Mouse (Mus musculus) midbrain, embryonic 13.5 days (tissue): Measurements from ENCODE around the gene Ap1m1. TPM values are rescaled to one million over a fixed set of nuclear protein-coding genes. Genes with fewer than 3 reads are reported as not detected.

ENCODE experiments used
- ATAC-seq: fragments of 200-750 bp; cut with Nextera tagmentation; 2 replicates; pipeline ENCODE4 v1.8.0; 2017; ENCODE audit warnings: mild to moderate bottlenecking, moderate TSS enrichment, moderate library complexity
- H3K27ac ChIP-seq: fragments of 300-500 bp; sonication (generic); 2 replicates; pipeline ENCODE4 v1.5.1; 2015; ENCODE audit warnings: inconsistent platforms, mild to moderate bottlenecking, moderate library complexity
- H3K27me3 ChIP-seq: fragments of 300-500 bp; sonication (generic); 2 replicates; pipeline ENCODE4 v1.6.1; 2015; ENCODE audit warnings: mild to moderate bottlenecking, inconsistent platforms
- H3K36me3 ChIP-seq: fragments of 300-500 bp; sonication (generic); 2 replicates; pipeline ENCODE4 v1.6.1; 2015; ENCODE audit warnings: mild to moderate bottlenecking, inconsistent platforms
- H3K4me1 ChIP-seq: fragments of 300-500 bp; sonication (generic); replicated peaks from 2 replicates; pipeline ENCODE4 v1.6.1; 2015; ENCODE audit warnings: inconsistent platforms
- H3K4me2 ChIP-seq: fragments of 300-500 bp; sonication (generic); replicated peaks from 2 replicates; pipeline ENCODE4 v1.6.1; 2015; ENCODE audit warnings: moderate library complexity, mild to moderate bottlenecking, inconsistent platforms
- H3K4me3 ChIP-seq: fragments of 300-500 bp; sonication (generic); replicated peaks from 2 replicates; pipeline ENCODE4 v1.5.1; 2015; ENCODE audit warnings: mild to moderate bottlenecking, inconsistent platforms
- H3K9ac ChIP-seq: fragments of 300-500 bp; sonication (generic); replicated peaks from 2 replicates; pipeline ENCODE4 v1.6.1; 2015; ENCODE audit warnings: mild to moderate bottlenecking, inconsistent platforms
- H3K9me3 ChIP-seq: fragments of 300-500 bp; sonication (generic); 2 replicates; pipeline ENCODE4 v1.6.1; 2016; ENCODE audit warnings: mild to moderate bottlenecking, inconsistent platforms
- WGBS: fragments of 180-500 bp; shearing (Covaris S2); methylation state at CpG from one replicate; pipeline ENCODE4 v1.1.7; 2015; 5-methylcytosine and 5-hydroxymethylcytosine counted together
- polyA plus RNA-seq: library from polyadenylated mRNA; unstranded; fragments of >200 nt; fragmentation: Nextera tagmentation; extraction: Ambion mirVana; gene quantifications from 2 replicates; pipeline ENCODE4 v1.2.1, GENCODE M21; 2015

The Ap1m1 gene
- polyA plus RNA-seq, 1 experiment from 2014 or later, result 266 TPM

DNA sequence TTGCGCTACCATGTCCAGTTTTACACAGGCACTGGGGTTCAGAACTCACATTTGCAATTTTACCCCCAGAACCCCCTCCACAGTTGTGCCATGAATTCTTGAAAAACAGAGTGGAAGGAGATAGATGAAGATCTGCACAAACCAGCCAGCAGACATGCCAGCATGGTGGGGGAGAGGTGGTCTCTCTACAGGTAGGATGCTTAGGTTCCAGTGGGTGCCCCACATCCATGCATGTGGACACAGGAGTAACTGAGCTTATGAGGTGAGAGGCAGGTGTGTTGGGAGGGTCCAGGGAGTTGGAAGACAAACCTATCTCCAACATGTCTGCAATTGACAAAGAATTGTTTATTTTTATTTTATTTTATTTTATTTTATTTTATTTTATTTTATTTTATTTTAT is 59.1 kb downstream of the Ap1m1 start:
- Histone ChIP-seq H3K36me3 (no peaks in the 10 kb centered on the region), H3K4me3 (no peak overlapping the region), H3K9me3 (no peaks in the 10 kb centered on the region), H3K27ac (no peak overlapping the region), H3K4me1 (no peaks in the 10 kb centered on the region), H3K9ac (no peak overlapping the region), H3K27me3 (no peaks in the 10 kb centered on the region), H3K4me2 (no peak overlapping the region)
- WGBS, result 90% methylated on average over 1 of the region's 1 CpGs
- no peak for ATAC-seq

GRCm38 (mm10) chr8:72300654-72301400 is 61.0 kb downstream of the Ap1m1 start:
- 82% methylated on average over 9 of the region's 9 CpGs for WGBS
- H3K4me3 ChIP-seq, result no peak overlapping the region
- H3K4me2 ChIP-seq, result no peak overlapping the region
- H3K9me3 ChIP-seq, result no peaks in the 10 kb centered on the region
- H3K4me1 ChIP-seq, result no peaks in the 10 kb centered on the region
- no peak for ATAC-seq
- H3K36me3 ChIP-seq, result no peaks in the 10 kb centered on the region
- no peak overlapping the region for H3K27ac ChIP-seq
- no peaks in the 10 kb centered on the region for H3K27me3 ChIP-seq
- no peak overlapping the region for H3K9ac ChIP-seq

GRCm38 (mm10) chr8:72301497-72301896 is 61.7 kb downstream of the Ap1m1 start:
- ATAC-seq, result no peak
- Histone ChIP-seq H3K4me1 (no peaks in the 10 kb centered on the region), H3K9me3 (no peaks in the 10 kb centered on the region), H3K9ac (no peak overlapping the region), H3K27me3 (no peaks in the 10 kb centered on the region), H3K4me3 (no peak overlapping the region), H3K4me2 (no peak overlapping the region), H3K36me3 (no peaks in the 10 kb centered on the region), H3K27ac (no peak overlapping the region)
- 79% methylated on average over 5 of the region's 5 CpGs for WGBS

DNA sequence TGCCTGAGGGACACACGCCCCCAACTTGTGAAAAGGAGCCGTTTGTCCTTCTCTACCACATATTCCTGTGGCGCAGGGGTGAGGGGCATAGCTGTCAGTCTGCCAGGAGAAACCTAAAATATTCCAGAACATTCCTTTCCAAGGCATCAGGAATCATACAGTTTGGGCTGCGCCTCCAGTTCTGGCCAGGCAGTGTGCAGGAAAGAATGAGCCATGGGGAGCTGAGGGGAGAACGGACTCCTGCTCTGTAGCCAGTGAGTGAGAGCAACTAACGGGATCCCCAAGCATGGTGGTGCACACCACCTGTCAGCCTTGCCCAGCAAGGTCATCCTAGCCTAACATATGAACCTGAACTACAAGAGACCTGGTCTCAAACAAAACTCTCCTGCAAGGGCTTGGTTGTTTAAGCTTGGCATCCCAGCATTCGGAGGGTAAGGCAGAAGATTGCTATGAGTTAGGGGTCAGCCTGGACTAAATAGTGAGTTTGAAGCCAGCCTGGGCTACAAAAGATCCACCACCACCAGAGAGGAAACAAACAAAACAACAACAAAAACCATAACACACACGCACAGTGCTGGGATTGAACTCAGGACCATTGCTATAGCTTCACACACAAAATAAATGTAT is 63.3 kb downstream of the Ap1m1 start:
- Histone ChIP-seq H3K27me3 (no peaks in the 10 kb centered on the region), H3K36me3 (no peaks in the 10 kb centered on the region), H3K9me3 (no peaks in the 10 kb centered on the region), H3K9ac (no peak overlapping the region), H3K4me1 (no peaks in the 10 kb centered on the region), H3K4me3 (no peak overlapping the region), H3K4me2 (no peak overlapping the region), H3K27ac (no peak overlapping the region)
- no peak for ATAC-seq
- 83% methylated on average over 8 of the region's 8 CpGs for WGBS

GRCm38 (mm10) chr8:72303633-72304032 is 63.8 kb downstream of the Ap1m1 start:
- no peaks in the 10 kb centered on the region for H3K36me3 ChIP-seq
- H3K27ac ChIP-seq, result no peak overlapping the region
- WGBS, result 71% methylated on average over 8 of the region's 8 CpGs
- no peak overlapping the region for H3K4me3 ChIP-seq
- ATAC-seq, result no peak
- H3K27me3 ChIP-seq, result no peaks in the 10 kb centered on the region
- H3K9ac ChIP-seq, result no peak overlapping the region
- no peaks in the 10 kb centered on the region for H3K4me1 ChIP-seq
- no peaks in the 10 kb centered on the region for H3K9me3 ChIP-seq
- H3K4me2 ChIP-seq, result no peak overlapping the region

DNA sequence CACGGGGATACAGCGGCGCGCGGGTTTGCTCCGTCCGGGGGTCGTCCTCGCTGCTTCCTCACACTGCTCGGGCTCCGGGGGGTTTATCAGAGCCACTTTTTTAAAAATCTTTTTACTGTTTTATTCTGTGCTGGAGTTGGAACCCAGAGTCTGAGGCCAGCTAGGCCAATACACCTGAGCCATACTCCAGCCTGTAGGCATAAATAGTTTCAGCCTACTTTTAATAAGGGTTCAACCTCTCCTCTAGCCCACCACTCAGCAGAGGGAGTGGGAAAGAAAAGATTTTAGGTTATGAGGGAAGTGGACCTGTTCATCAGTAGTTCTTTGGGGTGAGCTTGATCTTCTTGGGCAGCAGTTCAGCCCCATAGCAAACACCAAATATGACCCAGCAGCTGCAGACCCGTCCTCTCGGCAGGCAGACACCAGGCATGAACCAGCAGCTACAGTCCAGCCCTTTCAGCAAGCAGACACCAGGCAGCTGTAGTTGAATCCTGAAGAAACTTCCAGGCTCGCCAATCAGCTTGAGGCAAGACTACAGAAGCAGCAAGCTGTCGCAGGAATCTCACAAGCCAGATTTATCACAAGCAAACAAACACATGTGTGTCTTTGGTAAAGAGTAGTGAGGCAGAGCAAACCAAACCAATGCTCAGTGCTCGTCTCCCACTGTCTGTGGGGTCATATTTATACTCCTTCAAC is 65.5 kb downstream of the Ap1m1 start, which contains the start of gene Gm10282:
Gm10282 (minus strand) TSS at position 51 of the 696 bp plus-strand sequence.
- H3K9me3 ChIP-seq, result no peaks in the 10 kb centered on the region
- WGBS, result 84% methylated on average over 16 of the region's 16 CpGs
- no peaks in the 10 kb centered on the region for H3K36me3 ChIP-seq
- H3K27me3 ChIP-seq, result no peaks in the 10 kb centered on the region
- no peaks in the 10 kb centered on the region for H3K4me1 ChIP-seq
- no peak within 1 kb of the TSS for H3K4me3 ChIP-seq
- H3K9ac ChIP-seq, result no peak within 1 kb of the TSS
- no peak for ATAC-seq
- no peak within 1 kb of the TSS for H3K27ac ChIP-seq
- H3K4me2 ChIP-seq, result no peak within 1 kb of the TSS

DNA sequence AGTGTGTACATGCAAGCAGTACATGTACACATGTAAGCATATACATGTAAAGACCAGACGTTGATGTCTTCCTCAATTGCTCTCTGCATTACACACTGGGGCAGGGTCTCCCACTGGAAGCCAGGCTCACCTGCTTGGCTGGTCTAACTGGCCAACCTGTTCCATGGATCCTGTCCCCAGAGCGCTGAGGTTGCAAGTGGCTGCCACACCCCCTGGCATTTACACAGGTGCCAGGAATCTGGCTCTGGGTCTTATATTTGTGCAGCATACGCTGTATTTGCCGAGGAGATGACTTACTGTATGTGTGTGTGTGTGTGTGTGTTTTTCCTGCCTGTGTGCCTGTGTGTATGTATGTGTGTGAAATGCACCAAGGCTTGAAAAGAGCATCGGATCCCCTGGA is 67.1 kb downstream of the Ap1m1 start:
- H3K4me1 ChIP-seq, result no peaks in the 10 kb centered on the region
- H3K9ac ChIP-seq, result no peak overlapping the region
- H3K9me3 ChIP-seq, result no peaks in the 10 kb centered on the region
- no peak overlapping the region for H3K27ac ChIP-seq
- H3K4me2 ChIP-seq, result no peak overlapping the region
- H3K36me3 ChIP-seq, result no peaks in the 10 kb centered on the region
- ATAC-seq, result no peak
- H3K27me3 ChIP-seq, result no peaks in the 10 kb centered on the region
- H3K4me3 ChIP-seq, result no peak overlapping the region
- WGBS, result 88% methylated on average over 5 of the region's 5 CpGs

Other genes with a start within 250 kb of the Ap1m1 start
- 0.35 and 0.92 TPM in 2 replicates for gene Cyp4f18, start 230.4 kb upstream of the Ap1m1 start, polyA plus RNA-seq
- not detected in 2 replicates for gene Olfr372, start 198.8 kb upstream of the Ap1m1 start, polyA plus RNA-seq
- gene Olfr373, start 156.8 kb upstream of the Ap1m1 start, polyA plus RNA-seq, result 0.05 TPM in 1 of 2 replicates, not detected in the other
- gene Olfr374, start 133.0 kb upstream of the Ap1m1 start, polyA plus RNA-seq, result not detected in 2 replicates
- gene Tpm4, start 105.0 kb upstream of the Ap1m1 start, polyA plus RNA-seq, result 239 and 247 TPM in 2 replicates
- 104 and 107 TPM in 2 replicates for gene Rab8a, start 78.8 kb upstream of the Ap1m1 start, polyA plus RNA-seq
- 0.13 TPM in 1 of 2 replicates, not detected in the other for gene Hsh2d, start 50.4 kb upstream of the Ap1m1 start, polyA plus RNA-seq
- not detected in 2 replicates for gene Cib3, start 27.2 kb upstream of the Ap1m1 start, polyA plus RNA-seq
- gene Gm11034, start 26.4 kb upstream of the Ap1m1 start, polyA plus RNA-seq, result not detected in 2 replicates
- gene Fam32a, start 20.3 kb upstream of the Ap1m1 start, polyA plus RNA-seq, result 116 and 121 TPM in 2 replicates
- 19.3 and 19.8 TPM in 2 replicates for gene Gm10282, start 65.2 kb downstream of the Ap1m1 start, polyA plus RNA-seq
- gene Klf2, start 79.0 kb downstream of the Ap1m1 start, polyA plus RNA-seq, result 2.7 and 4.3 TPM in 2 replicates
- 69.2 and 72.1 TPM in 2 replicates for gene Eps15l1, start 181.4 kb downstream of the Ap1m1 start, polyA plus RNA-seq
- gene Calr3, start 203.9 kb downstream of the Ap1m1 start, polyA plus RNA-seq, result 0.75 and 1.7 TPM in 2 replicates
- 17.5 and 18.8 TPM in 2 replicates for gene 1700030K09Rik, start 203.9 kb downstream of the Ap1m1 start, polyA plus RNA-seq
- 49.7 and 56.3 TPM in 2 replicates for gene Cherp, start 235.2 kb downstream of the Ap1m1 start, polyA plus RNA-seq